Mouse (Mus musculus): Measurements from ENCODE around the gene Dctn1.

DNA sequence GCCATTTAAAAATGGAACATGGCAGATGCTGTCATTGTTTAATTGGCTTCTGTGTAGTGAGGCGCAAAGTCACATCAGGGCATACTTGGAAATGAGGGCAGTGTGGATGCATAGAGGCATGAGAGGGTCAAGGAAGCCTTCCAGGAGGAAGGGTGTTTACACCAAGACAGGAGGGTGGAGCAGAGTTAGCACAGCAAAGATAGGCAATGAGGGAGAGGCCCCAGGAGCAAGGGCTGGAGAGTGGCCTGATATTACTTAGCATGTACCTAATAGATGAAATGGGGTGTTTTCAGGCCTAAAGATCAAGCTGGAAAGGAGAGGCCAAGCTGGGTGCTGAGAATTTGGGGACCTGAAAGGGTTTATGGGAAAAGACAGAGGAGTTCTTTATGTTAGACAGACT lies 80.3 kb downstream of the Dctn1 start:
- TF ChIP-seq GATA1 (IDR thresholded peaks at IDR 0.05; ENCODE audit: borderline replicate concordance, low read length): no peak
- TF ChIP-seq FLI1 (IDR thresholded peaks at IDR 0.05; ENCODE audit: low read length): no peak
